Mouse (Mus musculus) lung, adult 10 weeks (tissue): ENCODE data around the gene Fbln7. TPM values are rescaled to one million over a fixed set of nuclear protein-coding genes. Genes with fewer than 3 reads are reported as not detected.

Experiments used
- polyA plus RNA-seq: library from polyadenylated mRNA; stranded (reverse); fragments of 350-450 nt; fragmentation: Illumina TruSeq; extraction: RNeasy Lipid Tissue Mini Kit (QIAGEN cat#74804); gene quantifications from one replicate; pipeline ENCODE4 v1.2.3, GENCODE M21; 2014; ENCODE audit warnings: low read depth, low replicate concordance; ENCODE audit not compliant: insufficient read depth

The Fbln7 gene
- 0.22 TPM for polyA plus RNA-seq

DNA sequence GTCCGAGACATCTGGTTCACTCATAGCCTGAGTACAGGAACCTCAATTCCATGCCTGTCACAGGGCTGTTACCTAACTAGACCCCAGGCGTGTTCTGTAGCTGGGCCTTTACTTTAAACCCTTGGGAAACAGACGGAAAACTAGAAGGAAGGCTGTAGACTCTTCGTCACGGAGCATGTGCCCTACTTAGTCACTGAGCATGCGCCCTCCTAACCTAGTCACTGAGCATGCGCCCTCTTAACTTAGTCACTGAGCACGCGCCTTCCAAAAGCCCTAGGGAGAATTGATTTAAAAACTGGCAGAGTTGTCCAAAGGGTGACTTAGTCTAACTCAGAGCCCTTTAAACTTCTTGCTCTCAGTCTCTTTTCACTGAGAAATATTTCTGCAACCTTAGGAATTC, at the start of gene Fbln7:
Fbln7 (plus strand) TSS at position 346 of the 400 bp plus-strand sequence.

DNA sequence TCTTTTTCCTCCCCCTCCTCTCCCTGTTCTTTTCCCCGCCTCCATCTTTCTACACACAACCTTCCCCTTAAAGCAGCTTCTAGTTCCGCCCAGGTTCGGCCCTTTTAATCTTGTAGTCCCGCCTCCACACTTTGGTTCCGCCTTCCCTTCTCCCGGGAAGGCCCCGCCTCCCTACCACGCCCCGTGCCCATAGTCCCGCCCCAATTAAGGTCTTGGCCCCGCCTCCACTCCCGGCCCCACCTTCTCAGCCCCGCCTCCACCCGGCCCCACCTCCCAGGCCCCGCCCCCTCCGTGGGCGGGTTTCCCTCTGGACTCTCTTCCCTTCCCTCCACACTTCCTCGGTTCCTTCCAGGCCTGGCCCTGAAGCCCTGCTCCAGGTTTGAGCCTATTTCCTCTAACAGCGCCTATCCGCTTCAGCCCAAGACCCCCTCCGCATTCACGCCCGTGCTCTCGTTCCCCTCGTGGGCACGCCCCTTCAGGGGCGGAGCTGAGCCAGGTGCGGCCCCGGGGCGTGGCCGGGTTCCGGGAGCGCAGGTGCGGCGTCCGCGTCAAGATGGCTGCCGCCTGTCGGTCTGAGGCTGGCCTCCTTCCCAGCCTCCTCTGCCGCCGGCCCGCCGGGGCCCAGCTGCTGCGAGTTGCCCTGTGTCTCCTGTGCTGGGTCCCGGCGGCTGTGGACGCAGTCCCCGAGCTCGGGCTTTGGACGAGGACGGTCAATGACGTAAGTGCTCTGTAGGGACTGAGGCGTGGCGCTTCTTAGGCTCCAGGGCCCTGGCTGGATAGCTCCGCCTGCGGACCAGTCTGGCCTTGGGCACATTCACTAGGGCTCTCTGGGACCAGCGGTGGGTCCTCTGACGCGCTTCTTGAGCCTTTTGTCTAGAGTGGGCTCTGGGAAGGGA, 44.7 kb upstream of the Fbln7 start, which contains the start of gene Tmem87b:
Tmem87b (plus strand) TSS at position 333 of the 896 bp plus-strand sequence.

DNA sequence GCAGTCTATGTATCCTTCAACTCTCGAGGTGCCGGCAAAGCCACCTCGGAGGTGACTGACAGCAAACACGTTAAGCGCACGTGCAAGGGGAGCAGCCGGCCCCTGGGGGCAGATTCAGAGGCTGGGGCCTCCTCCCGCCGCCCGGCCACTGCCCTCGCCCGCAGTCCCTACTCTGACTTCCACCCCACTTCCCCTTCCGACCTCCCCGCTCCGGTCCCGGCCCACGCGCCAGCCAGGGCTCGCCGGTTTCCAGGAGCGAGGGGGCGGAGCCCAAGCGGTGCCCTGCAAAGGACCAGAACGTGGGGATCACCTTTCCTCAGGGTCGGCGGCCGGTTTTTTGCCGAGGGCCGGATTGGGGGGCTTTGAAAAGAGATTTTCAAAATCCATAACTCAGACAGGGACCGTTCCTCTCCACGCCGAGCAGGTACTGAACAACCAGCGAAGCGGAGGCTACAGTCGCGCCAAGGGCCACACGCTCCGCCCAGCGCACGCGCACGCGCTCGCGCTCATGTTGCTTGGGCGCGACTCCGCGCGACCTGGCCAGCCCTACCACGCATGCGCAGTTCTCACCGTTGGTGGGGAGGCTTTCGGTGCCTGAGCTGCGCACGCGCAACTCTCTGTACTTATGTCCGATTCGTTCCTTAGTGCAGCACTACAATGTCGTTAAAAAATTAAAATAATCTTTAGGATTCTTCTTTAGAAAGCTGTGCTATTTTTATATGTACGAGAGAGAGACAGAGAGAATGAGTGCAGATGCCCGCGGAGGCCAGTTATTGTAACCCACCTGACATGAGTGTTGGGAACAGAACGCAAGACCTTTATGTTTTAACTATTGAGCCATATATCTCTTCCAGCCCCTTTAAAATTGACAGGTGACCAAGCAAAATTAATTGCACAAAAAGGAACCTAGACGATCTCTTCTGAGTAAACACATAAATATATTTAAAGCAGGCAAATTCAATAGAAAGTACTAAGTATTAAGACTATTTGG, 81.1 kb downstream of the Fbln7 start, which contains the start of gene Zc3h8:
Zc3h8 (minus strand) TSS at position 540 of the 991 bp plus-strand sequence.

Other genes with a start within 250 kb of the Fbln7 start
- 14.4 TPM for gene Anapc1, start 175.6 kb upstream of the Fbln7 start, polyA plus RNA-seq
- 12.4 TPM for gene Mertk, start 164.0 kb upstream of the Fbln7 start, polyA plus RNA-seq
- gene Tmem87b, start 44.9 kb upstream of the Fbln7 start, polyA plus RNA-seq = 11.9 TPM
- 3.7 TPM for gene Zc3h8, start 81.1 kb downstream of the Fbln7 start, polyA plus RNA-seq
- 1.1 TPM for gene Zc3h6, start 104.4 kb downstream of the Fbln7 start, polyA plus RNA-seq
- 2.9 TPM for gene Gm10762, start 104.7 kb downstream of the Fbln7 start, polyA plus RNA-seq
- not detected for gene Vinac1, start 185.2 kb downstream of the Fbln7 start, polyA plus RNA-seq
- 9.4 TPM for gene Ttl, start 203.0 kb downstream of the Fbln7 start, polyA plus RNA-seq
- 5.8 TPM for gene Polr1b, start 238.0 kb downstream of the Fbln7 start, polyA plus RNA-seq